In genomic region chr8:57588604-57589003, GRCm38 (mm10) we compare ENCODE assay signal across 23 mouse cellular contexts.
DNase-seq lines count a peak whose midpoint lies in the region; ATAC-seq and TF ChIP-seq lines count a peak whose summit lies in the region.
"Had no signal": no experiment of that assay in that cellular context is flagged by ENCODE, and none has a peak within 500 bp of the region (broad histone marks: within the 10 kb centered on the region; RNA-seq: fewer than 3 reads in every experiment).

No protein-coding gene starts in this region.

- no peak for TF ChIP-seq RAD21 in CH12.LX (IDR thresholded peaks at IDR 0.05; ENCODE audit: low read depth, low read length)

- in situ Hi-C loops in CH12.LX (cut with MboI; ENCODE audit: low pct_ligation_motif_present, low pct_unique_long_range_greater_than_20kb, low sequenced_read_pairs) = no loop called here

- peak overlapping the region; percentile 77 for H3K4me2 ChIP-seq in CH12.LX (ENCODE audit: insufficient read depth, low read depth, poor library complexity, severe bottlenecking)
- H3K4me2 ChIP-seq in intestine, embryonic 16.5 days (ENCODE audit: low read depth, low read length) = no peak overlapping the region
- peak overlapping the region; percentile 87 for H3K4me2 ChIP-seq in myocyte (ENCODE audit: low read depth)
- H3K4me2 ChIP-seq: embryonic facial prominence, embryonic 13.5 days; forebrain, embryonic 12.5 days; forebrain, embryonic 15.5 days; heart, embryonic 13.5 days; hindbrain, embryonic 12.5 days; hindbrain, embryonic 15.5 days had no signal

- no peak for TF ChIP-seq EP300 in CH12.LX (IDR thresholded peaks at IDR 0.05; ENCODE audit: low read length)

- H3K27me3 ChIP-seq in cerebellum, adult 2 months (ENCODE audit: control insufficient read depth, insufficient read depth, low read length) = no peaks in the 10 kb centered on the region
- H3K27me3 ChIP-seq in CH12.LX (replicated peaks) (no peaks in the 10 kb centered on the region), myocyte (ENCODE audit: control insufficient read depth, insufficient read depth, insufficient read length) (no peaks in the 10 kb centered on the region)
- H3K27me3 ChIP-seq in intestine, embryonic 16.5 days (replicated peaks; ENCODE audit: control insufficient read depth, insufficient read depth, low read length) = no peaks in the 10 kb centered on the region
- H3K27me3 ChIP-seq: embryonic facial prominence, embryonic 13.5 days; forebrain, embryonic 12.5 days; forebrain, embryonic 15.5 days; heart, embryonic 13.5 days; hindbrain, embryonic 12.5 days; hindbrain, embryonic 15.5 days; Patski had no signal

- dilution Hi-C loops in CH12.LX (cut with MboI; ENCODE audit: extremely low pct_ligation_motif_present, extremely low pct_unique_long_range_greater_than_20kb, low sequenced_read_pairs) = no loop called here

- H3K36me3 ChIP-seq in CH12.LX (replicated peaks in 1 of 2; ENCODE audit: control insufficient read depth in 1 of 2, insufficient read depth in 1 of 2, low read length in 1 of 2) (peaks cover 4 to 12% of the 10 kb centered on the region in 2 experiments), myocyte (ENCODE audit: control insufficient read depth, insufficient read depth) (no peaks in the 10 kb centered on the region)
- no peaks in the 10 kb centered on the region for H3K36me3 ChIP-seq in intestine, embryonic 16.5 days (ENCODE audit: control insufficient read depth, insufficient read depth, low read length)
- H3K36me3 ChIP-seq: forebrain, embryonic 12.5 days; forebrain, embryonic 15.5 days; heart, embryonic 10.5 days; heart, embryonic 13.5 days; hindbrain, embryonic 12.5 days; hindbrain, embryonic 15.5 days had no signal

- no peak overlapping the region for H3K4me3 ChIP-seq in cerebellum, adult 2 months (replicated peaks; ENCODE audit: insufficient read depth, low read depth, low read length)
- H3K4me3 ChIP-seq in CH12.LX (replicated peaks in 1 of 3; ENCODE audit: low read depth in 2 of 3, low read length in 2 of 3, poor library complexity in 1 of 3) (peak overlapping the region in 1 of 3 experiments; percentile 0), myocyte (no peak overlapping the region)
- no peak overlapping the region for H3K4me3 ChIP-seq in intestine, embryonic 16.5 days (ENCODE audit: low read length)
- H3K4me3 ChIP-seq: embryonic facial prominence, embryonic 10.5 days; embryonic facial prominence, embryonic 13.5 days; erythroblast, embryonic 14.5 days; forebrain, embryonic 12.5 days; forebrain, embryonic 15.5 days; heart, adult 2 months; heart, embryonic 10.5 days; heart, embryonic 13.5 days; hindbrain, embryonic 12.5 days; hindbrain, embryonic 15.5 days had no signal

- peak overlapping the region; percentile 82; the same call in 1 of the 2 replicates for H3K27ac ChIP-seq in cerebellum, adult 2 months (ENCODE audit: insufficient read depth, low read length)
- peak overlapping the region; percentile 86 for H3K27ac ChIP-seq in CH12.LX (ENCODE audit: insufficient read depth, low read depth)
- H3K27ac ChIP-seq in intestine, embryonic 16.5 days (ENCODE audit: low read length) = no peak overlapping the region
- H3K27ac ChIP-seq: embryonic facial prominence, embryonic 10.5 days; embryonic facial prominence, embryonic 13.5 days; forebrain, embryonic 12.5 days; forebrain, embryonic 15.5 days; heart, adult 2 months; heart, embryonic 10.5 days; heart, embryonic 13.5 days; hindbrain, embryonic 12.5 days; hindbrain, embryonic 15.5 days had no signal

- peaks cover 4% of the 10 kb centered on the region for H3K9me3 ChIP-seq in CH12.LX (replicated peaks; ENCODE audit: low read length)
- H3K9me3 ChIP-seq in intestine, embryonic 16.5 days (ENCODE audit: control insufficient read depth, low read length) = no peaks in the 10 kb centered on the region
- H3K9me3 ChIP-seq: embryonic facial prominence, embryonic 10.5 days; embryonic facial prominence, embryonic 13.5 days; forebrain, embryonic 12.5 days; forebrain, embryonic 15.5 days; G1E; heart, embryonic 10.5 days; heart, embryonic 13.5 days; hindbrain, embryonic 12.5 days; hindbrain, embryonic 15.5 days had no signal

- ATAC-seq in intestine, embryonic 16.5 days = peak; percentile 66
- ATAC-seq in frontal cortex, adult (ENCODE audit: low TSS enrichment) = no peak
- ATAC-seq: forebrain, embryonic 15.5 days had no signal

- no peak for TF ChIP-seq CTCF in cerebellum, adult 2 months (IDR thresholded peaks at IDR 0.05; ENCODE audit: borderline replicate concordance, insufficient read depth, low read depth, low read length)
- no peak for TF ChIP-seq CTCF in CH12.LX (conservative IDR thresholded peaks at IDR 0.05 in 1 of 2, IDR thresholded peaks at IDR 0.05 in 1 of 2; ENCODE audit: low read depth in 2 of 2, low read length in 2 of 2)

- no peak for TF ChIP-seq POLR2A in cerebellum, adult 2 months (IDR thresholded peaks at IDR 0.05; ENCODE audit: borderline replicate concordance, insufficient read depth, low read length)
- no peak for TF ChIP-seq POLR2A in CH12.LX (IDR thresholded peaks at IDR 0.05; ENCODE audit: low read depth, low read length)
- TF ChIP-seq POLR2A in myocyte (IDR thresholded peaks at IDR 0.05; ENCODE audit: insufficient read length, low read depth) = no peak

- no peak for DNase-seq in cerebellum, adult 2 months
- no peak for DNase-seq in cerebellum, postnatal 10 days
- DNase-seq in CH12.LX (ENCODE audit: extremely low read depth) = no peak
- no peak for DNase-seq in heart, adult 11 months
- no peak for DNase-seq in lung, postnatal 10 days
- DNase-seq: cerebellum, adult 11 months; embryo, embryonic 11 days; gastrocnemius, postnatal 25 days; heart, adult 2 months had no signal

- H3K79me2 ChIP-seq in CH12.LX (replicated peaks; ENCODE audit: control insufficient read depth, extremely low read depth, insufficient read depth, poor library complexity, severe bottlenecking) (peaks cover 35% of the 10 kb centered on the region), myocyte (ENCODE audit: control insufficient read depth, insufficient read depth) (no peaks in the 10 kb centered on the region)

- 82% methylated on average over 1 of the region's 1 CpGs for WGBS in cerebellum, adult 2 months
- WGBS in intestine, embryonic 16.5 days = 76% methylated on average over 1 of the region's 1 CpGs

- peaks cover 44% of the 10 kb centered on the region for H3K4me1 ChIP-seq in cerebellum, adult 2 months (ENCODE audit: control insufficient read depth, insufficient read depth, low read length)
- peaks cover 12 to 92% of the 10 kb centered on the region in 2 experiments for H3K4me1 ChIP-seq in CH12.LX (ENCODE audit: control insufficient read depth in 1 of 2, insufficient read depth in 2 of 2)
- H3K4me1 ChIP-seq in intestine, embryonic 16.5 days (ENCODE audit: control insufficient read depth, insufficient read depth, low read length) = peaks cover 10% of the 10 kb centered on the region
- H3K4me1 ChIP-seq: heart, embryonic 13.5 days had no signal

- peak overlapping the region; percentile 68 for H3K9ac ChIP-seq in CH12.LX (ENCODE audit: insufficient read depth, low read depth)
- no peak overlapping the region for H3K9ac ChIP-seq in intestine, embryonic 16.5 days (ENCODE audit: low read depth, low read length)
- H3K9ac ChIP-seq: embryonic facial prominence, embryonic 13.5 days; forebrain, embryonic 12.5 days; forebrain, embryonic 15.5 days; heart, embryonic 13.5 days; hindbrain, embryonic 12.5 days; hindbrain, embryonic 15.5 days had no signal

- H3ac ChIP-seq in myocyte (ENCODE audit: control insufficient read depth, insufficient read length) = no peak overlapping the region

TF ChIP-seq in CH12.LX, 34 proteins besides CTCF, POLR2A, EP300 and RAD21:
- TF ChIP-seq CHD1 (IDR thresholded peaks at IDR 0.05; ENCODE audit: low read depth, low read length) (0 out of 2 replicates have a peak, but pooled peaks have one; percentile 51), ZNF384 (IDR thresholded peaks at IDR 0.05; ENCODE audit: low read depth, low read length) (no peak), MXI1 (IDR thresholded peaks at IDR 0.05; ENCODE audit: low read depth, low read length) (0 out of 2 replicates have a peak, but pooled peaks have one; percentile 18)

TF ChIP-seq in myocyte, 11 proteins besides CTCF, POLR2A, EP300 and RAD21:
- TF ChIP-seq SRF (IDR thresholded peaks at IDR 0.05; ENCODE audit: control insufficient read depth, insufficient read length, low read depth) = no peak
- TF ChIP-seq E2F4 (IDR thresholded peaks at IDR 0.05; ENCODE audit: insufficient read depth) = no peak
- no peak for TF ChIP-seq MYOG (IDR thresholded peaks at IDR 0.05; ENCODE audit: control insufficient read depth in 1 of 3, insufficient read depth in 1 of 3, insufficient read length in 2 of 3, low read depth in 2 of 3)
- TF ChIP-seq MYOD1 (IDR thresholded peaks at IDR 0.05; ENCODE audit: control insufficient read depth in 1 of 3, insufficient read length in 2 of 3, low read depth in 2 of 3) = no peak
- no peak for TF ChIP-seq MAX (IDR thresholded peaks at IDR 0.05; ENCODE audit: low read depth)
- TF ChIP-seq CEBPB (IDR thresholded peaks at IDR 0.05; ENCODE audit: insufficient read depth, poor library complexity, severe bottlenecking) = no peak
- no peak for TF ChIP-seq REST (IDR thresholded peaks at IDR 0.05; ENCODE audit: insufficient read depth, insufficient read length)
- no peak for TF ChIP-seq TCF12 (IDR thresholded peaks at IDR 0.05; ENCODE audit: insufficient read depth, poor library complexity, severe bottlenecking)
- TF ChIP-seq TCF3 (IDR thresholded peaks at IDR 0.05; ENCODE audit: insufficient read length, low read depth) = no peak
- TF ChIP-seq USF1 (IDR thresholded peaks at IDR 0.05; ENCODE audit: low read depth) = no peak
- no peak for TF ChIP-seq POLR2AphosphoS2 (IDR thresholded peaks at IDR 0.05; ENCODE audit: insufficient read length, low read depth)
